Mouse (Mus musculus): Measurements from ENCODE around the gene Kif18a. TPM values are rescaled to one million over a fixed set of nuclear protein-coding genes. Genes with fewer than 3 reads are reported as not detected.

Kif18a gene
- 43.7 and 46.7 TPM in 2 replicates for polyA plus RNA-seq (2014; fragmentation: Nextera tagmentation; extraction: Ambion mirVana)

- Histone ChIP-seq H3K9ac (ENCODE audit: low read length) (peak within 1 kb of the TSS; percentile 82), H3K4me1 (replicated peaks; ENCODE audit: control insufficient read depth, insufficient read depth, low read length) (peaks cover 7% of the 10 kb centered on the region; the same call in 1 of the 2 replicates), H3K9me3 (ENCODE audit: control insufficient read depth, low read length) (no peaks in the 10 kb centered on the region), H3K27ac (ENCODE audit: low read depth, low read length) (peak within 1 kb of the TSS; percentile 75), H3K36me3 (ENCODE audit: control insufficient read depth, insufficient read depth, low read length) (no peaks in the 10 kb centered on the region), H3K27me3 (ENCODE audit: control insufficient read depth, insufficient read depth, low read length) (no peaks in the 10 kb centered on the region), H3K4me3 (ENCODE audit: low read depth, low read length) (peak within 1 kb of the TSS; percentile 70), H3K4me2 (ENCODE audit: low read depth, low read length, severe bottlenecking) (peak within 1 kb of the TSS; percentile 56)
- under 1% methylated on average over 51 of the region's 51 CpGs for WGBS
- DNase-seq (ENCODE audit: low spot score) (peak; percentile 95), ATAC-seq (replicated peaks; ENCODE audit: low FRiP score) (peak; percentile 97)
These were observed at the start of gene Kif18a, which contains the start of gene Mettl15 for GRCm38 (mm10) chr2:109280600-109281340. Gene Kif18a (plus strand): TSS chr2:109280738. Gene Mettl15 (minus strand): TSS chr2:109280748.

GRCm38 (mm10) chr2:109233876-109234275 is 46.7 kb upstream of the Kif18a start:
- H3K4me2 ChIP-seq (ENCODE audit: low read depth, low read length, severe bottlenecking): no peak overlapping the region
- WGBS: 84% methylated on average over 4 of the region's 4 CpGs
- no peak overlapping the region for H3K27ac ChIP-seq (ENCODE audit: low read depth, low read length)
- no peaks in the 10 kb centered on the region for H3K36me3 ChIP-seq (ENCODE audit: control insufficient read depth, insufficient read depth, low read length)
- H3K9me3 ChIP-seq (ENCODE audit: control insufficient read depth, low read length): no peaks in the 10 kb centered on the region
- DNase-seq (ENCODE audit: low spot score) (no peak), ATAC-seq (replicated peaks; ENCODE audit: low FRiP score) (no peak)
- H3K27me3 ChIP-seq (ENCODE audit: control insufficient read depth, insufficient read depth, low read length): no peaks in the 10 kb centered on the region
- no peak overlapping the region for H3K4me3 ChIP-seq (ENCODE audit: low read depth, low read length)
- H3K9ac ChIP-seq (ENCODE audit: low read length): no peak overlapping the region
- no peaks in the 10 kb centered on the region for H3K4me1 ChIP-seq (replicated peaks; ENCODE audit: control insufficient read depth, insufficient read depth, low read length)

- H3K4me3 ChIP-seq (ENCODE audit: low read depth, low read length): no peak overlapping the region
- H3K9ac ChIP-seq (ENCODE audit: low read length): no peak overlapping the region
- WGBS: 100% methylated on average over 1 of the region's 1 CpGs
- DNase-seq (ENCODE audit: low spot score) (no peak), ATAC-seq (replicated peaks; ENCODE audit: low FRiP score) (no peak)
- no peaks in the 10 kb centered on the region for H3K9me3 ChIP-seq (ENCODE audit: control insufficient read depth, low read length)
- H3K36me3 ChIP-seq (ENCODE audit: control insufficient read depth, insufficient read depth, low read length): no peaks in the 10 kb centered on the region
- no peak overlapping the region for H3K27ac ChIP-seq (ENCODE audit: low read depth, low read length)
- H3K4me1 ChIP-seq (replicated peaks; ENCODE audit: control insufficient read depth, insufficient read depth, low read length): no peaks in the 10 kb centered on the region
- H3K27me3 ChIP-seq (ENCODE audit: control insufficient read depth, insufficient read depth, low read length): no peaks in the 10 kb centered on the region
- H3K4me2 ChIP-seq (ENCODE audit: low read depth, low read length, severe bottlenecking): no peak overlapping the region
These were observed 44.8 kb upstream of the Kif18a start for GRCm38 (mm10) chr2:109235741-109236140.

GRCm38 (mm10) chr2:109241947-109242346 is 38.6 kb upstream of the Kif18a start:
- no peak for ATAC-seq (replicated peaks; ENCODE audit: low FRiP score)
- 52% methylated on average over 3 of the region's 3 CpGs for WGBS

GRCm38 (mm10) chr2:109262779-109263178 is 17.8 kb upstream of the Kif18a start:
- no peaks in the 10 kb centered on the region for H3K27me3 ChIP-seq (ENCODE audit: control insufficient read depth, insufficient read depth, low read length)
- DNase-seq (ENCODE audit: low spot score): no peak
- H3K9ac ChIP-seq (ENCODE audit: low read length): no peak overlapping the region
- WGBS: 98% methylated on average over 1 of the region's 1 CpGs
- H3K4me2 ChIP-seq (ENCODE audit: low read depth, low read length, severe bottlenecking): no peak overlapping the region
- no peak for ATAC-seq (replicated peaks; ENCODE audit: low FRiP score)
- no peaks in the 10 kb centered on the region for H3K36me3 ChIP-seq (ENCODE audit: control insufficient read depth, insufficient read depth, low read length)
- H3K27ac ChIP-seq (ENCODE audit: low read depth, low read length): no peak overlapping the region
- H3K4me3 ChIP-seq (ENCODE audit: low read depth, low read length): no peak overlapping the region
- no peaks in the 10 kb centered on the region for H3K4me1 ChIP-seq (replicated peaks; ENCODE audit: control insufficient read depth, insufficient read depth, low read length)
- no peaks in the 10 kb centered on the region for H3K9me3 ChIP-seq (ENCODE audit: control insufficient read depth, low read length)

More at GRCm38 (mm10) chr2:109241947-109242346, 38.6 kb upstream of the Kif18a start:
- H3K27ac ChIP-seq (ENCODE audit: low read depth, low read length): no peak overlapping the region
- no peaks in the 10 kb centered on the region for H3K4me1 ChIP-seq (replicated peaks; ENCODE audit: control insufficient read depth, insufficient read depth, low read length)
- no peak overlapping the region for H3K4me2 ChIP-seq (ENCODE audit: low read depth, low read length, severe bottlenecking)
- no peaks in the 10 kb centered on the region for H3K27me3 ChIP-seq (ENCODE audit: control insufficient read depth, insufficient read depth, low read length)
- no peak overlapping the region for H3K4me3 ChIP-seq (ENCODE audit: low read depth, low read length)
- no peak overlapping the region for H3K9ac ChIP-seq (ENCODE audit: low read length)
- H3K9me3 ChIP-seq (ENCODE audit: control insufficient read depth, low read length): no peaks in the 10 kb centered on the region
- no peaks in the 10 kb centered on the region for H3K36me3 ChIP-seq (ENCODE audit: control insufficient read depth, insufficient read depth, low read length)
- no peak for DNase-seq (ENCODE audit: low spot score)

DNA sequence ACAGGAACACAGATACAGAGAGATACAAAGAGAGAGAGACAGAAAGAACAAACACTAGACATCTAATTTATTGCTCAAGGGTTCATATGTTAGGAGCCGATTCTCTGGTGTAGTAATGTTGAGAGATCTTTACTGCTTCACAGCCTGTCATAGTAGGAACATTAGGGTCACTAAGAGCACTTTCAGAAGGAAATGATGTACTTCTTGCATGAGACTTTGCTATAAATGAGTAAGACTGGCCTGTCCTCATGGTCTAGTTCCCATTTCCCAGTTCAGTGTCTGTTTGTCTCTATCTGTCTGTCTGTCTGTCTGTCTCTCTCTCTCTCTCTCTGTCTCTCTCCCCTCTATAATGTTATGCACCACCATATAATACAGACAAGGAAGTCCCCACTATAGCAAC is 7.4 kb upstream of the Kif18a start:
- WGBS: 100% methylated on average over 1 of the region's 1 CpGs
- no peak overlapping the region for H3K4me2 ChIP-seq (ENCODE audit: low read depth, low read length, severe bottlenecking)
- H3K27ac ChIP-seq (ENCODE audit: low read depth, low read length): no peak overlapping the region
- H3K36me3 ChIP-seq (ENCODE audit: control insufficient read depth, insufficient read depth, low read length): no peaks in the 10 kb centered on the region
- H3K9ac ChIP-seq (ENCODE audit: low read length): no peak overlapping the region
- ATAC-seq (replicated peaks; ENCODE audit: low FRiP score) (no peak), DNase-seq (ENCODE audit: low spot score) (no peak)
- no peak overlapping the region for H3K4me3 ChIP-seq (ENCODE audit: low read depth, low read length)
- H3K4me1 ChIP-seq (replicated peaks; ENCODE audit: control insufficient read depth, insufficient read depth, low read length): 0 out of 2 replicates have a peak, but pooled peaks cover 3% of the 10 kb centered on the region
- H3K9me3 ChIP-seq (ENCODE audit: control insufficient read depth, low read length): no peaks in the 10 kb centered on the region
- H3K27me3 ChIP-seq (ENCODE audit: control insufficient read depth, insufficient read depth, low read length): no peaks in the 10 kb centered on the region

DNA sequence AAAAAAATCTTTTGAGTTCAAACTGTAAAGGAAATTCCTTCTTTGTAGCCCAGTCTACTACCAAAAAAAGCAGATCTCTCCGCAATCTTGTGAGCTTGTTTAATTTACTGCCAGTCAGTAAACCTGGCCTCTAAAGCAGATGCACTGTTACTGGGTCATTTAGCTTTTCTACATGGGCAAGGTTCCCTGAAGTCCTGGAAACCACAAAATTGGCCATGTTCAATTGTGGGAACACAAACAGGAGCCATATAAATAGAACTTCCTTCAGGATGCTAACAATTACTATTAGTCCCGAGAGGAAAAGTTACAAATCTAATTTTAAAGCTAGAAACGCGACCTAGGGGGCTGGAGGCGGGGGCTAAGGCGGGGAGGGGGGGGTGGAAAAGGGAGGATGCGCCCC is 2.9 kb upstream of the Kif18a start:
- DNase-seq (ENCODE audit: low spot score): no peak
- no peaks in the 10 kb centered on the region for H3K27me3 ChIP-seq (ENCODE audit: control insufficient read depth, insufficient read depth, low read length)
- peak overlapping the region; percentile 67 for H3K9ac ChIP-seq (ENCODE audit: low read length)
- no peak overlapping the region for H3K27ac ChIP-seq (ENCODE audit: low read depth, low read length)
- no peaks in the 10 kb centered on the region for H3K9me3 ChIP-seq (ENCODE audit: control insufficient read depth, low read length)
- WGBS: 9% methylated on average over 7 of the region's 7 CpGs
- H3K36me3 ChIP-seq (ENCODE audit: control insufficient read depth, insufficient read depth, low read length): no peaks in the 10 kb centered on the region
- peak overlapping the region; percentile 59 for H3K4me2 ChIP-seq (ENCODE audit: low read depth, low read length, severe bottlenecking)
- H3K4me1 ChIP-seq (replicated peaks; ENCODE audit: control insufficient read depth, insufficient read depth, low read length): peaks cover 7% of the 10 kb centered on the region; the same call in 1 of the 2 replicates
- no peak for ATAC-seq (replicated peaks; ENCODE audit: low FRiP score)
- peak overlapping the region; percentile 45 for H3K4me3 ChIP-seq (ENCODE audit: low read depth, low read length)

DNA sequence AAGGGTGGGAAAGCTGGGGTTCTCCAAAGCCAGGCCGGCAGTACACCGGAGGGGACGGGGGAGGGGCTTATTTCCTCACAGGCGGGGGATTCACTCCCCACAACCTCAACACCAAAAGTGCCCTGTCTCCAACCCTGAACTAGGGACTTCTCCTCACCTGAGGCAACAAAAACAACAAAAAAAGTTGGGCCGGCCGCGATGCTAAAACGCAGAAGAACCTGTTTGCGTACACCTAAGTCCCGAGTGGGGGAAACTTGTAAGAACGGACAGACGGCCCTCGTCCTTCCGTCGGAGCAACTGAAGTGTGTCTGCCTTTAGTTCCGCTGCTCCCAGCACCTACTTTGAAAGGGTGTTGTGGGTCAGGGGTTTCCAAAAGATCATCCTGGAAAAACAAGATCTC is 2.5 kb upstream of the Kif18a start:
- Histone ChIP-seq H3K27ac (ENCODE audit: low read depth, low read length) (no peak overlapping the region), H3K36me3 (ENCODE audit: control insufficient read depth, insufficient read depth, low read length) (no peaks in the 10 kb centered on the region)
- ATAC-seq (replicated peaks; ENCODE audit: low FRiP score): no peak

GRCm38 (mm10) chr2:109280272-109280599 is 302 bp upstream of the Kif18a start:
- no peak for DNase-seq (ENCODE audit: low spot score)
- Histone ChIP-seq H3K4me1 (replicated peaks; ENCODE audit: control insufficient read depth, insufficient read depth, low read length) (peaks cover 7% of the 10 kb centered on the region; the same call in 1 of the 2 replicates), H3K27me3 (ENCODE audit: control insufficient read depth, insufficient read depth, low read length) (no peaks in the 10 kb centered on the region), H3K4me3 (ENCODE audit: low read depth, low read length) (peak overlapping the region; percentile 70), H3K27ac (ENCODE audit: low read depth, low read length) (no peak overlapping the region), H3K36me3 (ENCODE audit: control insufficient read depth, insufficient read depth, low read length) (no peaks in the 10 kb centered on the region), H3K9me3 (ENCODE audit: control insufficient read depth, low read length) (no peaks in the 10 kb centered on the region), H3K4me2 (ENCODE audit: low read depth, low read length, severe bottlenecking) (peak overlapping the region; percentile 56), H3K9ac (ENCODE audit: low read length) (peak overlapping the region; percentile 51)
- 3% methylated on average over 4 of the region's 4 CpGs for WGBS
- no peak for ATAC-seq (replicated peaks; ENCODE audit: low FRiP score)

More for the DNA sequence above, 2.5 kb upstream of the Kif18a start:
- H3K4me1 ChIP-seq (replicated peaks; ENCODE audit: control insufficient read depth, insufficient read depth, low read length): peaks cover 7% of the 10 kb centered on the region; the same call in 1 of the 2 replicates
- H3K27me3 ChIP-seq (ENCODE audit: control insufficient read depth, insufficient read depth, low read length): no peaks in the 10 kb centered on the region
- peak overlapping the region; percentile 45 for H3K4me3 ChIP-seq (ENCODE audit: low read depth, low read length)
- peak overlapping the region; percentile 59 for H3K4me2 ChIP-seq (ENCODE audit: low read depth, low read length, severe bottlenecking)
- WGBS: under 1% methylated on average over 16 of the region's 16 CpGs
- no peaks in the 10 kb centered on the region for H3K9me3 ChIP-seq (ENCODE audit: control insufficient read depth, low read length)
- DNase-seq (ENCODE audit: low spot score): peak; percentile 71
- H3K9ac ChIP-seq (ENCODE audit: low read length): peak overlapping the region; percentile 67
